Mouse (Mus musculus): ENCODE data around the gene Kirrel3. TPM values are rescaled to one million over a fixed set of nuclear protein-coding genes. Genes with fewer than 3 reads are reported as not detected.

Gene Kirrel3
- polyA plus RNA-seq, 1 experiment: not detected

- Histone ChIP-seq H3K27me3 (replicated peaks) (peaks cover 15% of the 10 kb centered on the region), H3K9me3 (no peaks in the 10 kb centered on the region), H3K36me3 (replicated peaks; ENCODE audit: low read length) (no peaks in the 10 kb centered on the region), H3K4me1 (no peaks in the 10 kb centered on the region), H3K4me3 (replicated peaks) (no peak overlapping the region)
- no peak for TF ChIP-seq GATA1 (IDR thresholded peaks at IDR 0.05; ENCODE audit: borderline replicate concordance, low read length)
- no peak for TF ChIP-seq FLI1 (IDR thresholded peaks at IDR 0.05; ENCODE audit: low read length)
Measured at GRCm38 (mm10) chr9:34954212-34954611, 468.5 kb downstream of the Kirrel3 start.

DNA sequence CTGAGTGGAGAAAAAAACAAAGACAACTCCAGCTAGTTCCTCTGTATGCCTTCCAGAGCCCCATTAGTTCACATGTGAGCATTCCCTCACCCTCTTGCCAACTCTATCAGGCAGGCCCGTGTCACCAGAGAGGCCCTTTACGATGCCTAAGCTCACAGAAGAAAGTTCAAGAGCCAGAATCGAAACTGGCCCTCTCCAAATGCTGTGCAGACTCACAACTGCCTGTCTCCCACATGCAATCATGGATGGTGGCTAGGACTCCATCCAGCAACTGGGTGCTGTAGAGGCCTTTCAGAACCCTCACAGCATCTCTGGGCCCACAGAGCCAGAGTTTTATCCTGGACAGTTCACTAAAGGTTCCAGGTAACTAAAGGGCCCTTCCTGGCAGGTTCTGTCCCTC is 470.8 kb downstream of the Kirrel3 start:
- Histone ChIP-seq H3K4me1 (no peaks in the 10 kb centered on the region), H3K9me3 (no peaks in the 10 kb centered on the region), H3K4me3 (replicated peaks) (no peak overlapping the region), H3K36me3 (replicated peaks; ENCODE audit: low read length) (no peaks in the 10 kb centered on the region), H3K27me3 (replicated peaks) (peaks cover 24% of the 10 kb centered on the region)
- TF ChIP-seq GATA1 (IDR thresholded peaks at IDR 0.05; ENCODE audit: borderline replicate concordance, low read length) (no peak), FLI1 (IDR thresholded peaks at IDR 0.05; ENCODE audit: low read length) (no peak)

GRCm38 (mm10) chr9:34957691-34958090 is 472.0 kb downstream of the Kirrel3 start:
- TF ChIP-seq FLI1 (IDR thresholded peaks at IDR 0.05; ENCODE audit: low read length) (no peak), GATA1 (IDR thresholded peaks at IDR 0.05; ENCODE audit: borderline replicate concordance, low read length) (no peak)
- no peaks in the 10 kb centered on the region for H3K4me1 ChIP-seq

GRCm38 (mm10) chr9:34958183-34958830 is 472.6 kb downstream of the Kirrel3 start:
- H3K27me3 ChIP-seq (replicated peaks): peaks cover 28% of the 10 kb centered on the region
- no peaks in the 10 kb centered on the region for H3K36me3 ChIP-seq (replicated peaks; ENCODE audit: low read length)
- no peak for TF ChIP-seq GATA1 (IDR thresholded peaks at IDR 0.05; ENCODE audit: borderline replicate concordance, low read length)
- H3K9me3 ChIP-seq: no peaks in the 10 kb centered on the region
- no peaks in the 10 kb centered on the region for H3K4me1 ChIP-seq
- no peak overlapping the region for H3K4me3 ChIP-seq (replicated peaks)

More at GRCm38 (mm10) chr9:34957691-34958090, 472.0 kb downstream of the Kirrel3 start:
- H3K4me3 ChIP-seq (replicated peaks): no peak overlapping the region
- H3K36me3 ChIP-seq (replicated peaks; ENCODE audit: low read length): no peaks in the 10 kb centered on the region
- H3K9me3 ChIP-seq: no peaks in the 10 kb centered on the region
- peaks cover 23% of the 10 kb centered on the region for H3K27me3 ChIP-seq (replicated peaks)

DNA sequence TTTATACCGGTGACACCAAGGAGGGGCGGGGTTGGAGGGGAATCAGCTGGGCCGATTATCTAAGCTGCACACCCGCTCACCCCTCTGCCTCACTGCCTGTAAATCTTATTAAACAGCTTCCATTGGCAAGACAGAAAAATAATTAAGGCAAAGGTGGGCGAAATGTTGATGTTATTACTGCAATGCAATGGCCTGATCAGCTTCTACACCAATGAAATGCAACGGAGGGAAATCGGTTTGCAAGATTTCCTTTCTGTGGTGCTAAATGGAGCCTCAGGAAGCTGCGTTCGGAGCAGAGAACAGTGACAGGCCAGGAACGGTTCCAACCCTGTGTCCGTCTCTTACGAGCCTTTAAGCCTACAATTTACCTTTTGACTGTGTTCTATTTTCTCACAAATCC is 475.0 kb downstream of the Kirrel3 start:
- H3K27me3 ChIP-seq (replicated peaks): peaks cover 41% of the 10 kb centered on the region
- no peak for TF ChIP-seq GATA1 (IDR thresholded peaks at IDR 0.05; ENCODE audit: borderline replicate concordance, low read length)
- no peak for TF ChIP-seq FLI1 (IDR thresholded peaks at IDR 0.05; ENCODE audit: low read length)
- no peak overlapping the region for H3K4me3 ChIP-seq (replicated peaks)
- no peaks in the 10 kb centered on the region for H3K36me3 ChIP-seq (replicated peaks; ENCODE audit: low read length)
- H3K9me3 ChIP-seq: no peaks in the 10 kb centered on the region
- no peaks in the 10 kb centered on the region for H3K4me1 ChIP-seq

- no peaks in the 10 kb centered on the region for H3K9me3 ChIP-seq
- no peaks in the 10 kb centered on the region for H3K36me3 ChIP-seq (replicated peaks; ENCODE audit: low read length)
- H3K27me3 ChIP-seq (replicated peaks): peaks cover 43% of the 10 kb centered on the region
- H3K4me1 ChIP-seq: no peaks in the 10 kb centered on the region
- no peak overlapping the region for H3K4me3 ChIP-seq (replicated peaks)
- TF ChIP-seq GATA1 (IDR thresholded peaks at IDR 0.05; ENCODE audit: borderline replicate concordance, low read length) (no peak), FLI1 (IDR thresholded peaks at IDR 0.05; ENCODE audit: low read length) (no peak)
Measured at GRCm38 (mm10) chr9:34961171-34961570, 475.5 kb downstream of the Kirrel3 start.

GRCm38 (mm10) chr9:34962251-34962650 is 476.6 kb downstream of the Kirrel3 start:
- no peak overlapping the region for H3K4me3 ChIP-seq (replicated peaks)
- TF ChIP-seq FLI1 (IDR thresholded peaks at IDR 0.05; ENCODE audit: low read length): no peak
- no peak for TF ChIP-seq GATA1 (IDR thresholded peaks at IDR 0.05; ENCODE audit: borderline replicate concordance, low read length)
- H3K27me3 ChIP-seq (replicated peaks): peaks cover 49% of the 10 kb centered on the region
- no peaks in the 10 kb centered on the region for H3K4me1 ChIP-seq
- H3K9me3 ChIP-seq: no peaks in the 10 kb centered on the region
- H3K36me3 ChIP-seq (replicated peaks; ENCODE audit: low read length): no peaks in the 10 kb centered on the region

GRCm38 (mm10) chr9:34963593-34963992 is 477.9 kb downstream of the Kirrel3 start:
- H3K4me3 ChIP-seq (replicated peaks): no peak overlapping the region
- H3K36me3 ChIP-seq (replicated peaks; ENCODE audit: low read length): no peaks in the 10 kb centered on the region
- H3K4me1 ChIP-seq: no peaks in the 10 kb centered on the region
- TF ChIP-seq FLI1 (IDR thresholded peaks at IDR 0.05; ENCODE audit: low read length) (no peak), GATA1 (IDR thresholded peaks at IDR 0.05; ENCODE audit: borderline replicate concordance, low read length) (no peak)
- H3K27me3 ChIP-seq (replicated peaks): peaks cover 57% of the 10 kb centered on the region
- H3K9me3 ChIP-seq: no peaks in the 10 kb centered on the region

DNA sequence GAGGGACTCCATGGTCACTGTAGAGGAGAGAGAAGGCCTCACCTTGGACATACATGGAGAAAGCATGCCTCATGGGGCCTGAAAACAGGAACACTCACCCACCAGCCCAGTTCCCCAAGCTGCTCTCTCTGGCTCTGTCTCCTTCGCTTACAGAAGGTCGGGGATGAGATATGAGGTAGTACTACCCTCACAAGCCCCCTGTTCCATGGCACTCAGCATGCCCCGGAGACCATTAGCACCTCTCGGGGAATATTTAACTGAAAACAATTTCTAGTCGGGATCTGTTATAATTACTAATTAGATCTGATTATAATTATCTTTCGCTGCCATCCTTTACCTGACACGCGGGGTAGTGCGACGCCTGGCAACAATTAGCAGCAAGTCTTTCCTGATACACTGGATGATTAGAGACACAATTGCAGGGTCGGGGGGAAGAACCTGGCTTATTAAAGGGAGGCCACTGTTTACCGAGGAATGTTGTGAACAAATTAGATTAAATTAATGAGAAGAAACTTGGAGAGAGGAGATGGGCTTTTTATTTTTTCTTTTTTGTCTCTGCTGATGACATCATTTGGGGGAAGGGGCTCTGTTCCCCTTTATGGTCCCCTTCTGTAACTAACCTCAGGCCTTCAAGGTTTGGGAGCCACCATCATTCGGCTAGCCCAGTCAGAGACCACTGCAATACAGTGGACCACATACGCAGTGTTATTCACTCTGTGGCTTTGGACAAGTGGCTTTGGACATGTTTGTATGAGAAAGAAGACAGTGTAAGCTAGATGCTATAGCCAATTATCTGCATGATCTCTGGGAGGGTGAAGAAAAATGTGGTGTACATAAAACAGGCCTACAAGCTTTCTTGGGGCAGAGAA is 478.7 kb downstream of the Kirrel3 start:
- Histone ChIP-seq H3K4me1 (no peaks in the 10 kb centered on the region), H3K4me3 (replicated peaks) (no peak overlapping the region), H3K27me3 (replicated peaks) (peaks cover 61% of the 10 kb centered on the region), H3K36me3 (replicated peaks; ENCODE audit: low read length) (no peaks in the 10 kb centered on the region), H3K9me3 (no peaks in the 10 kb centered on the region)
- no peak for TF ChIP-seq GATA1 (IDR thresholded peaks at IDR 0.05; ENCODE audit: borderline replicate concordance, low read length)
- no peak for TF ChIP-seq FLI1 (IDR thresholded peaks at IDR 0.05; ENCODE audit: low read length)

GRCm38 (mm10) chr9:34965041-34965415 is 479.3 kb downstream of the Kirrel3 start:
- Histone ChIP-seq H3K36me3 (replicated peaks; ENCODE audit: low read length) (no peaks in the 10 kb centered on the region), H3K4me3 (replicated peaks) (no peak overlapping the region), H3K27me3 (replicated peaks) (peaks cover 65% of the 10 kb centered on the region), H3K9me3 (no peaks in the 10 kb centered on the region), H3K4me1 (no peaks in the 10 kb centered on the region)
- TF ChIP-seq GATA1 (IDR thresholded peaks at IDR 0.05; ENCODE audit: borderline replicate concordance, low read length) (no peak), FLI1 (IDR thresholded peaks at IDR 0.05; ENCODE audit: low read length) (no peak)

All from megakaryocyte, embryonic 14.5 days (primary cell).